Mouse (Mus musculus) layer of hippocampus, postnatal 14 days (tissue): Measurements from ENCODE around the gene Upp1. TPM values are rescaled to one million over a fixed set of nuclear protein-coding genes. Genes with fewer than 3 reads are reported as not detected.
"Not testable (repeated sequence)": the region's sequence is repeated elsewhere in the genome, so short reads cannot be mapped to it uniquely, and the experiment has no call there.

Experiments
- DNase-seq, 2 experiments: peaks; one replicate each; pipeline ENCODE4 v3.0.0; 2021 to 2022; ENCODE audit warnings: low spot score in 2 of 2, mixed read lengths in 1 of 2
- total RNA-seq, 2 experiments: library from RNA; stranded (reverse); gene quantifications; 2 replicates each; pipeline ENCODE4 v1.2.3; 2021

Gene Upp1
- total RNA-seq, 2 experiments from 2014 or later: 1.5 to 2.3 TPM

- DNase-seq: not testable (repeated sequence)
These were observed 32.5 kb downstream of the Upp1 start for GRCm38 (mm10) chr11:9150403-9150802.

GRCm38 (mm10) chr11:9159953-9160352 lies 42.0 kb downstream of the Upp1 start:
- no peak for DNase-seq

- no peak for DNase-seq
These were observed 49.4 kb downstream of the Upp1 start for GRCm38 (mm10) chr11:9167331-9167730.

GRCm38 (mm10) chr11:9181477-9181876 lies 63.6 kb downstream of the Upp1 start:
- DNase-seq: no peak

Other genes starting within 250 kb of the Upp1 start
- under 1 TPM; 0.16 to 0.24 TPM for gene Pkd1l1, start 144.8 kb upstream of the Upp1 start, total RNA-seq
- 10 to 100 TPM; 11.4 to 12.7 TPM for gene Hus1, start 106.9 kb upstream of the Upp1 start, total RNA-seq
- gene Gm11992, start 69.5 kb upstream of the Upp1 start, total RNA-seq: 1 to 10 TPM; 1.4 to 2.0 TPM
- under 1 TPM; 0.43 to 0.55 TPM for gene Sun3, start 69.1 kb upstream of the Upp1 start, total RNA-seq
- under 1 TPM; 0.07 to 0.09 TPM for gene Abca13, start 73.8 kb downstream of the Upp1 start, total RNA-seq